Mouse (Mus musculus): ENCODE results near the gene Crhr2.

GRCm38 (mm10) chr6:55108358-55108757, 24.5 kb downstream of the Crhr2 start:
- TF ChIP-seq ZC3H11A (IDR thresholded peaks at IDR 0.05; ENCODE audit: borderline replicate concordance, low read depth, low read length) (no peak), MAFK (IDR thresholded peaks at IDR 0.05; ENCODE audit: insufficient read depth, low read depth, low read length) (no peak), HCFC1 (IDR thresholded peaks at IDR 0.05; ENCODE audit: borderline replicate concordance, insufficient read depth, low read length) (0 out of 2 replicates have a peak, but pooled peaks have one; percentile 28), CHD2 (IDR thresholded peaks at IDR 0.05; ENCODE audit: low read depth, low read length) (no peak), ZNF384 (IDR thresholded peaks at IDR 0.05; ENCODE audit: low read depth, low read length) (no peak)
